Mouse (Mus musculus): Measurements from ENCODE around the gene Cacna1e.

DNA sequence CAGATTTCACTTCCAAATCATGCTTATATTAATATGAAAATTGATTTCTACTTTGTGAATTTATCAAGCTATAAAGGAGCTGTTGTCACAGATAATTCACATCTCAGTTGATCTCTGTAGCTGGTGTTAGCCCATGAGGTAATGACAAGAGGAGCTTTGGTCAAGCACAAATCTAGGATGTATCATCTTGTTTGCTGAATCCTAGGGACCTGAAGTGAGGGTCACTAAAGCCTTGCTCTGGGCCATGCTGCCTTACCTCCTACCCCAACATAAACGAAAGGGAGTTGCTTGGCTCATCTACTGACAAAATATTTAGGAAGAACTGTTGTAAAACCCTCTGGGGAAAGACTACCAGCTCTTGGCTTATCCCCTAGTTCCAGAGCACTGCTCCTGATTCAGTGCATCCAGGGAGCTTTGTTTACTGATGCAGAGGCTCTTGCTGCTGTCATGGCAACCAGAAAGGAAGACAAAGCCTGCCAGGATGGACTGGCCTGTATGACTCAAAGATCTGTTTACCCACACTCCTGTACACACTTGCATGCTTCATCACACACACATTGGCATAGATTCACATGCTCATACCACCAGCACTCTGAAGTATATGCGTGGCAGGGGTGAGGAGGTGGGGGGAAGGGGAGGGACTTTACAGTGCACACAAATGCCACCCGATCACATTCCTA is 384.0 kb downstream of the Cacna1e start:
- TF ChIP-seq CTCF (IDR thresholded peaks at IDR 0.05; ENCODE audit: borderline replicate concordance, insufficient read depth, low read depth, low read length) (no peak), POLR2A (IDR thresholded peaks at IDR 0.05; ENCODE audit: borderline replicate concordance, insufficient read depth, low read length) (no peak)
